Mouse (Mus musculus): Measurements from ENCODE around the gene Il2rb. TPM values are rescaled to one million over a fixed set of nuclear protein-coding genes. Genes with fewer than 3 reads are reported as not detected.

Il2rb gene
- polyA plus RNA-seq, 1 experiment from 2014 or later = 0.92 TPM

DNA sequence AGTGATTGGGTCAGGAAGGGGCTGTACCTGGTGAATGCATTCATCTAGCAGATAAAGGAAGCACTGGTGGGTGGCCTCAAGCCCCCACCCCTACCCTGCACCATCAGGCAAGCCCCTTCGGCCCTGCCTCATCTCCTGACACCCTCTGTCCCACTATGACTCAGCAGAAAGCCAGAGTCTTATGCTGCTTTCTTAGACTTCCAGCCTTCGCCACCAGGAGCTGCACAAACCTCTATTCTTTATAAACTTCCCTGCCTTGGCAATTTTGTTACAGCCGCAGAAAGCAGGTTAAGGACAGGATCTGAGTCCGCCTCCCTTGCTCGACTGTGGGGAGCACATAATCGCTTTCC, 44.7 kb downstream of the Il2rb start:
- no peak for ATAC-seq (ENCODE audit: insufficient read depth, low FRiP score)
- 90% methylated on average over 6 of the region's 6 CpGs for WGBS
- Histone ChIP-seq H3K4me1 (ENCODE audit: control insufficient read depth, insufficient read depth, low read length) (peaks cover 10% of the 10 kb centered on the region; the same call in 1 of the 2 replicates), H3K9ac (ENCODE audit: low read length) (no peak overlapping the region), H3K27ac (ENCODE audit: low read length) (no peak overlapping the region), H3K27me3 (ENCODE audit: control insufficient read depth, insufficient read depth, low read length) (no peaks in the 10 kb centered on the region), H3K9me3 (replicated peaks; ENCODE audit: control insufficient read depth, low read length) (no peaks in the 10 kb centered on the region), H3K4me3 (replicated peaks; ENCODE audit: low read length) (no peak overlapping the region), H3K36me3 (ENCODE audit: control insufficient read depth, insufficient read depth, low read length) (no peaks in the 10 kb centered on the region), H3K4me2 (ENCODE audit: low read depth, low read length) (no peak overlapping the region)

DNA sequence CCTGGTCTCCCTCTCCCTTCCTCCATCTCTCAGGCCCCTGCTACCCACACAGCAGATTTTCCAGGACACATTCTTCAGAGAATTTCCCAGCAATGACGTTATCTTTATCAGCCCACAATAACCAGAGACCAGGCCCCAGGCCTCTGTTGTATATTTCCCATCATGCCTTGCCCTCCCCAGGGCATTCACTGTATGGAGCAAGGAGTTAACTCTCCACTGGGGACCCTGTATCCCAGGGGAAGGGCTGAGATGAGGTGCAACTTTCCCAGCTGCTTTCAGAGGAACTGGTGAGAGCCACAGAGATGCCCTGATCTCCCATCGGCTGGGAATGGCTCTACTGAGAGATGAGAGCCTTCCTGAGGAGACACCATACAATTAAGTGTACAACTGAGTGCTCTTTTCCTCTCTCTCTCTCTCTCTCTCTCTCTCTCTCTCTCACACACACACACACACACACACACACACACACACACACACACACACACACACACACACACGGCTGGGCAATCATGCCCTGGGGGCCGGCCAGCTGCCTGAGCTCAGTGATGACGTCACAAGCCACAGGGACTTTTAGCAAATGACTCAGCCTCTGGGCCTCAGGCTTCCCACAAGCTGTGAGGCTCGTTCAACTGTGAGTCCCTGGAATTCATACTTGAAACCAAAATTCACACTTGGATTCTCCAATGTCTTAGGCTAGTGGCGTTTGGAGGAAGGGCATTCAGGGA, 45.2 kb downstream of the Il2rb start:
- no peaks in the 10 kb centered on the region for H3K27me3 ChIP-seq (ENCODE audit: control insufficient read depth, insufficient read depth, low read length)
- no peaks in the 10 kb centered on the region for H3K36me3 ChIP-seq (ENCODE audit: control insufficient read depth, insufficient read depth, low read length)
- ATAC-seq (ENCODE audit: insufficient read depth, low FRiP score) = no peak
- peaks cover 10% of the 10 kb centered on the region; the same call in 1 of the 2 replicates for H3K4me1 ChIP-seq (ENCODE audit: control insufficient read depth, insufficient read depth, low read length)
- H3K4me2 ChIP-seq (ENCODE audit: low read depth, low read length) = no peak overlapping the region
- 32% methylated on average over 7 of the region's 7 CpGs for WGBS
- no peak overlapping the region for H3K9ac ChIP-seq (ENCODE audit: low read length)
- no peak overlapping the region for H3K4me3 ChIP-seq (replicated peaks; ENCODE audit: low read length)
- no peak overlapping the region for H3K27ac ChIP-seq (ENCODE audit: low read length)
- H3K9me3 ChIP-seq (replicated peaks; ENCODE audit: control insufficient read depth, low read length) = no peaks in the 10 kb centered on the region

GRCm38 (mm10) chr15:78449131-78449530, 45.9 kb downstream of the Il2rb start:
- no peak for ATAC-seq (ENCODE audit: insufficient read depth, low FRiP score)
- Histone ChIP-seq H3K27me3 (ENCODE audit: control insufficient read depth, insufficient read depth, low read length) (no peaks in the 10 kb centered on the region), H3K4me2 (ENCODE audit: low read depth, low read length) (no peak overlapping the region), H3K27ac (ENCODE audit: low read length) (no peak overlapping the region), H3K4me1 (ENCODE audit: control insufficient read depth, insufficient read depth, low read length) (peaks cover 10% of the 10 kb centered on the region; the same call in 1 of the 2 replicates), H3K4me3 (replicated peaks; ENCODE audit: low read length) (no peak overlapping the region), H3K9ac (ENCODE audit: low read length) (peak overlapping the region; percentile 63; the same call in 1 of the 2 replicates), H3K36me3 (ENCODE audit: control insufficient read depth, insufficient read depth, low read length) (no peaks in the 10 kb centered on the region), H3K9me3 (replicated peaks; ENCODE audit: control insufficient read depth, low read length) (no peaks in the 10 kb centered on the region)
- WGBS = 61% methylated on average over 6 of the region's 6 CpGs

GRCm38 (mm10) chr15:78447746-78448535, 47.1 kb downstream of the Il2rb start:
- Histone ChIP-seq H3K9me3 (replicated peaks; ENCODE audit: control insufficient read depth, low read length) (no peaks in the 10 kb centered on the region), H3K4me3 (replicated peaks; ENCODE audit: low read length) (peak overlapping the region; percentile 41), H3K9ac (ENCODE audit: low read length) (peak overlapping the region; percentile 63), H3K4me1 (ENCODE audit: control insufficient read depth, insufficient read depth, low read length) (peaks cover 10% of the 10 kb centered on the region; the same call in 1 of the 2 replicates), H3K27me3 (ENCODE audit: control insufficient read depth, insufficient read depth, low read length) (no peaks in the 10 kb centered on the region), H3K27ac (ENCODE audit: low read length) (peak overlapping the region; percentile 82), H3K4me2 (ENCODE audit: low read depth, low read length) (peak overlapping the region; percentile 70), H3K36me3 (ENCODE audit: control insufficient read depth, insufficient read depth, low read length) (no peaks in the 10 kb centered on the region)
- ATAC-seq (ENCODE audit: insufficient read depth, low FRiP score) = peak; percentile 68; the same call in 1 of the 2 replicates
- WGBS = under 1% methylated on average over 22 of the region's 22 CpGs

DNA sequence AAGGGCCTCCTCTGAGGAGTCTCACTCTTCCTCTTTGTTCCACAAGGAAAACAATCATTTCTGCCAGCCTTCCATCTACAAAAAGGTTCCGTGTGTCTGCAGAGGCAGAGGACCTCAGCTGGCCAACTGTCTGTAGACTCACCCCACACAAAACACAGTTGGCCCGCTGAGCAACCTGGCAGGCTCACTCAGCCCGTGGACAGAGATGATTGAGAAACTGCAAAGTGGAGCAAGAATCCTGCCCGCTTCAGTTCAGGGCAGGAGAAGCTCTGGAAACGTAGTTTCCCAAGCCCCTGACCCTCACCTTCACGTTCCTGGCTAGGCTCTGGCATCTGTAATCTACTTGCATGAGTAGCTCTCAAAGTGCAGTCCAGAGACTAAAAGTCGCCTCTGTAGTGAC, 48.0 kb downstream of the Il2rb start:
- Histone ChIP-seq H3K4me2 (ENCODE audit: low read depth, low read length) (no peak overlapping the region), H3K4me3 (replicated peaks; ENCODE audit: low read length) (no peak overlapping the region), H3K27me3 (ENCODE audit: control insufficient read depth, insufficient read depth, low read length) (no peaks in the 10 kb centered on the region), H3K27ac (ENCODE audit: low read length) (no peak overlapping the region; the same call in 1 of the 2 replicates), H3K36me3 (ENCODE audit: control insufficient read depth, insufficient read depth, low read length) (no peaks in the 10 kb centered on the region), H3K9me3 (replicated peaks; ENCODE audit: control insufficient read depth, low read length) (no peaks in the 10 kb centered on the region), H3K9ac (ENCODE audit: low read length) (peak overlapping the region; percentile 46; the same call in 1 of the 2 replicates), H3K4me1 (ENCODE audit: control insufficient read depth, insufficient read depth, low read length) (peaks cover 10% of the 10 kb centered on the region; the same call in 1 of the 2 replicates)
- ATAC-seq (ENCODE audit: insufficient read depth, low FRiP score) = no peak
- WGBS = 47% methylated on average over 7 of the region's 7 CpGs

DNA sequence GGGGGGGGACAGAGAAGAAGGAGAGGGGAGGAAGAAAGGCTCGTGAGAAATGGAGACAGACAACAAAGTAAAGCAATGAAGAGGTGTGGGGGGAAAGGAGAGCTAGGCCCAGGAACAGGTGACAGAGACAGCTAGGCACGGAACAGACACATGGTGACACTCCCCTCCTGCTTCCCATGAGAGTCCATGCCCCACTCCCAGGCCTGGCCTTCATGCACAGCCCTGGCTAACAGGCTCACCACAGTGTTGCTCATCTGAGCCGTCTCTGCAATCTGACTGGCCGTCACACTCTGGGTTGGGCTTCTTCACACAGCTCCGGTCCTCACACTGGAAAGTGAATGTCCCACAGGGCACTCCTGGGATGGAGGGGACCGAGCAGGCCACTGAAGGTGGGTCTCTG, 51.2 kb downstream of the Il2rb start:
- Histone ChIP-seq H3K4me1 (ENCODE audit: control insufficient read depth, insufficient read depth, low read length) (peaks cover 6% of the 10 kb centered on the region; the same call in 1 of the 2 replicates), H3K9me3 (replicated peaks; ENCODE audit: control insufficient read depth, low read length) (no peaks in the 10 kb centered on the region), H3K4me3 (replicated peaks; ENCODE audit: low read length) (no peak overlapping the region), H3K36me3 (ENCODE audit: control insufficient read depth, insufficient read depth, low read length) (no peaks in the 10 kb centered on the region), H3K9ac (ENCODE audit: low read length) (no peak overlapping the region), H3K27ac (ENCODE audit: low read length) (no peak overlapping the region), H3K27me3 (ENCODE audit: control insufficient read depth, insufficient read depth, low read length) (no peaks in the 10 kb centered on the region), H3K4me2 (ENCODE audit: low read depth, low read length) (no peak overlapping the region)
- 47% methylated on average over 6 of the region's 6 CpGs for WGBS
- ATAC-seq (ENCODE audit: insufficient read depth, low FRiP score) = no peak

DNA sequence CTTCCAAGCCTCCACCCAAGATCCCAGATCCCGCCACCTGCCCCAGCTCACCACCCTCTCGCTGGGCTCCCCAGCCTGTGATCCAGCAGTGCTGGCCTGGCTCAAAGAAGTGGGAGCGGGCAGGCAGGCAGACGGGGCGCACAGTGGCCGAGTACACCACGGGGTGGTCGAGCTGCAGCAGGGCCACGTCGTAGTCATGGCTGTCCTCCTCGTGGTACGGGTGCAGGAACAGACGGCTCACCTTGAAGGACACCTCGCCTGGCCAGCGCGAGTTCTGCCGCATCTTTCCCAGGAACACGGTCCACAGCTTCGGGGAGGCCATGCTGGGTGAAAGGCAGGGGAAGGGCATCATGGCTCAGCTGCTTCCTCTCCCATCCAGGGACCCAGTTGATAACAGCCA, 52.8 kb downstream of the Il2rb start:
- 85% methylated on average over 19 of the region's 19 CpGs for WGBS
- Histone ChIP-seq H3K4me2 (ENCODE audit: low read depth, low read length) (no peak overlapping the region), H3K27ac (ENCODE audit: low read length) (no peak overlapping the region), H3K27me3 (ENCODE audit: control insufficient read depth, insufficient read depth, low read length) (no peaks in the 10 kb centered on the region), H3K9me3 (replicated peaks; ENCODE audit: control insufficient read depth, low read length) (no peaks in the 10 kb centered on the region), H3K36me3 (ENCODE audit: control insufficient read depth, insufficient read depth, low read length) (no peaks in the 10 kb centered on the region), H3K4me3 (replicated peaks; ENCODE audit: low read length) (no peak overlapping the region), H3K4me1 (ENCODE audit: control insufficient read depth, insufficient read depth, low read length) (peaks cover 9% of the 10 kb centered on the region), H3K9ac (ENCODE audit: low read length) (no peak overlapping the region)
- ATAC-seq (ENCODE audit: insufficient read depth, low FRiP score) = no peak

GRCm38 (mm10) chr15:78438973-78439372, 56.1 kb downstream of the Il2rb start:
- H3K4me1 ChIP-seq (ENCODE audit: control insufficient read depth, insufficient read depth, low read length) = peaks cover 20% of the 10 kb centered on the region
- H3K9me3 ChIP-seq (replicated peaks; ENCODE audit: control insufficient read depth, low read length) = no peaks in the 10 kb centered on the region
- WGBS = 63% methylated on average over 9 of the region's 9 CpGs
- no peaks in the 10 kb centered on the region for H3K36me3 ChIP-seq (ENCODE audit: control insufficient read depth, insufficient read depth, low read length)
- no peak overlapping the region for H3K9ac ChIP-seq (ENCODE audit: low read length)
- no peaks in the 10 kb centered on the region for H3K27me3 ChIP-seq (ENCODE audit: control insufficient read depth, insufficient read depth, low read length)
- ATAC-seq (ENCODE audit: insufficient read depth, low FRiP score) = no peak
- no peak overlapping the region for H3K4me3 ChIP-seq (replicated peaks; ENCODE audit: low read length)
- no peak overlapping the region for H3K4me2 ChIP-seq (ENCODE audit: low read depth, low read length)
- no peak overlapping the region for H3K27ac ChIP-seq (ENCODE audit: low read length)

- H3K36me3 ChIP-seq (ENCODE audit: control insufficient read depth, insufficient read depth, low read length) = no peaks in the 10 kb centered on the region
- no peak overlapping the region for H3K4me2 ChIP-seq (ENCODE audit: low read depth, low read length)
- H3K27ac ChIP-seq (ENCODE audit: low read length) = no peak overlapping the region
- peaks cover 20% of the 10 kb centered on the region for H3K4me1 ChIP-seq (ENCODE audit: control insufficient read depth, insufficient read depth, low read length)
- H3K9ac ChIP-seq (ENCODE audit: low read length) = peak overlapping the region; percentile 31; the same call in 1 of the 2 replicates
- H3K4me3 ChIP-seq (replicated peaks; ENCODE audit: low read length) = no peak overlapping the region
- H3K27me3 ChIP-seq (ENCODE audit: control insufficient read depth, insufficient read depth, low read length) = no peaks in the 10 kb centered on the region
- no peaks in the 10 kb centered on the region for H3K9me3 ChIP-seq (replicated peaks; ENCODE audit: control insufficient read depth, low read length)
- no peak for ATAC-seq (ENCODE audit: insufficient read depth, low FRiP score)
- WGBS = 56% methylated on average over 8 of the region's 8 CpGs
These were observed 56.6 kb downstream of the Il2rb start for GRCm38 (mm10) chr15:78438505-78438904.

Data from stomach, embryonic 16.5 days (tissue).